Mouse (Mus musculus): ENCODE data around the gene Spdye4b.

DNA sequence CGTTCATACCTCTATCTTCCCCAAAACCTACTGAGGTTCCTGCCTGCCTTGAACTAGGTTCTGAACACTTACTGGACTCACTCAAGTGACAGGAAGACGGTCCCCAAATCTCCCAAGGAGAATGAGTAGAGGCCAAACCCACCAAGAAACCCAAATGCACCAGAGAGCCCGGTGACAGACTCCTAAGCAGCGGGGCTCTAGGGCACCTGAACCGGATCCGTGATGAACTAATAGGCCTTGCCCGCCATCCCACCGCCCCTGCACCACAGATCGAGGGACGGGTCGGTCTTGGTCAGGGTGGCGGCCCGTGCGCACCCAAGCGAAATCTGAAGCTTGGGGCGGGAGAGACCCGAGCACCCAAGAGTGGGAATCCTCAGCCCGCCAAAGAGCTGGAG is 72.0 kb downstream of the Spdye4b start:
- TF ChIP-seq POLR2A (IDR thresholded peaks at IDR 0.05; ENCODE audit: insufficient read depth, low read depth, low read length) (no peak), CTCF (IDR thresholded peaks at IDR 0.05; ENCODE audit: insufficient read depth, low read depth, low read length) (no peak)
